ENCODE assay signal across 10 mouse cellular contexts in the genomic region with DNA sequence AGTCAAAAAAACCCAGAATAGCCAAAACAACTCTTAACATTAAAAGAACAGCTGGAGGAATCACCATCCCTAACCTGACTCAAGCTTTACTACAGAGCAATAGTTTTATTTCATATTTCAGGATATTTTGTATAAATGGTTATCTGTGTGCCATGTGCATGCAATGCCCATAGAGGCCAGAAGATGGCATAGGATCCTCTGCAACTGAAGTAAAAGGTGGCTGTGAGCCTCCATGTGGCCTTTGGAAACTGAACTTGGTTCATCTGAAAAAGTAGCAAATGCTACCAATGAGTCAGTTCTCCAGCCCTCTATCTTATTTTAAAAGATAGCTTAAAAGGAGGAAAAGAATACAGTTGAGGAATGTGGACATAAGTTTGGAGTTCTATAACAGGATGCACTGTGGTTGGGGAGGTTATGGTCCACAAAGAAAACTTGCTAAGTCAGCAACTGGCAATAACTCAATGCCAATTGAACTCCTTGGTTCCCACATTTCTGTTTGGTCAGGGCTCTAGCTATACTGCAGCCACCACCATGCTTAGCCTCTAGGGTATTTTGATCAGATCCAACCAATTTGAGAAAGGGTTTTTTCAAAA. TPM values are rescaled to one million over a fixed set of nuclear protein-coding genes. Genes with fewer than 3 reads are reported as not detected.
A peak's percentile ranks its signal among the peaks of the same experiment; 100 is the strongest.
DNase-seq lines count a peak whose midpoint lies in the region; TF ChIP-seq lines count a peak whose summit lies in the region.
"Had no signal": no experiment of that assay in that cellular context is flagged by ENCODE, and none has a peak within 500 bp of the region (broad histone marks: within the 10 kb centered on the region; RNA-seq: fewer than 3 reads in every experiment).

No protein-coding gene starts in this region.

- no peaks in the 10 kb centered on the region for H3K27me3 ChIP-seq in MEL (ENCODE audit: control insufficient read depth in 1 of 2, insufficient read depth in 2 of 2, low read length in 2 of 2)
- H3K27me3 ChIP-seq: liver, embryonic 13.5 days had no signal

- TF ChIP-seq RAD21 in MEL (IDR thresholded peaks at IDR 0.05; ENCODE audit: low read depth, low read length) = peak; percentile 50

- H3K4me3 ChIP-seq in MEL (ENCODE audit: control insufficient read depth in 1 of 2, insufficient read depth in 1 of 2, low read depth in 2 of 2, low read length in 2 of 2) = no peak overlapping the region
- H3K4me3 ChIP-seq: liver, embryonic 13.5 days had no signal

- peak; percentile 25 to 67 for DNase-seq in adrenal gland, adult (ENCODE audit: inconsistent age in 2 of 2, low spot score in 1 of 2)
- no peak for DNase-seq in adrenal gland, postnatal 4 days (ENCODE audit: low spot score in 2 of 2)
- DNase-seq in layer of hippocampus, postnatal 10 days (ENCODE audit: low spot score in 2 of 2) = peak; percentile 16 to 30
- DNase-seq in layer of hippocampus, adult 9-10 months (ENCODE audit: low spot score) = no peak
- DNase-seq in MEL (ENCODE audit: low read depth, low spot score) = peak; percentile 24
- peak; percentile 48 to 62 for DNase-seq in cerebellum, postnatal 14 days
- DNase-seq in kidney, postnatal 4 days = peak; percentile 53 to 57
- DNase-seq in thymus, postnatal 14 days = peak; percentile 29
- DNase-seq: liver, embryonic 13.5 days had no signal

- no peaks in the 10 kb centered on the region for H3K9me3 ChIP-seq in MEL (replicated peaks; ENCODE audit: insufficient read depth, low read length)
- H3K9me3 ChIP-seq: liver, embryonic 13.5 days had no signal

- no peak overlapping the region for H3K27ac ChIP-seq in MEL (ENCODE audit: control insufficient read depth, low read depth, low read length)
- H3K27ac ChIP-seq: liver, embryonic 13.5 days had no signal

- no peak for TF ChIP-seq POLR2A in MEL (IDR thresholded peaks at IDR 0.05; ENCODE audit: control insufficient read depth in 1 of 2, insufficient read depth in 1 of 2, low read depth in 1 of 2, low read length in 2 of 2, poor library complexity in 1 of 2)

- no peak for TF ChIP-seq EP300 in MEL (IDR thresholded peaks at IDR 0.05; ENCODE audit: low read depth in 1 of 2, low read length in 2 of 2)

- H3K79me2 ChIP-seq in MEL (ENCODE audit: control insufficient read depth, insufficient read depth, low read length, poor library complexity) = no peaks in the 10 kb centered on the region

- TF ChIP-seq CTCF in MEL (IDR thresholded peaks at IDR 0.05 in 2 of 3, conservative IDR thresholded peaks at IDR 0.05 in 1 of 3; ENCODE audit: control insufficient read depth in 1 of 3, insufficient read depth in 1 of 3, low read depth in 2 of 3, low read length in 3 of 3, poor library complexity in 1 of 3, severe bottlenecking in 1 of 3) = peak; percentile 20 to 57 (median 31); a peak in 4 of 6 replicates

- no peaks in the 10 kb centered on the region for H3K36me3 ChIP-seq in MEL (ENCODE audit: control insufficient read depth in 1 of 2, insufficient read depth in 2 of 2, low read length in 2 of 2)
- H3K36me3 ChIP-seq: liver, embryonic 13.5 days had no signal

- no peak overlapping the region for H3K9ac ChIP-seq in MEL (ENCODE audit: control insufficient read depth, low read depth, low read length, poor library complexity, severe bottlenecking)
- H3K9ac ChIP-seq: liver, embryonic 13.5 days had no signal

- H3K4me1 ChIP-seq in MEL (ENCODE audit: control insufficient read depth in 1 of 2, insufficient read depth in 2 of 2, low read length in 2 of 2) = no peaks in the 10 kb centered on the region
- H3K4me1 ChIP-seq: liver, embryonic 13.5 days had no signal

TF ChIP-seq in MEL, 35 proteins besides CTCF, POLR2A, EP300 and RAD21:
- TF ChIP-seq ZNF384 (IDR thresholded peaks at IDR 0.05; ENCODE audit: low read depth, low read length) = no peak
- peak; percentile 70 for TF ChIP-seq SMC3 (IDR thresholded peaks at IDR 0.05; ENCODE audit: low read depth, low read length)
- peak; percentile 31 for TF ChIP-seq ZC3H11A (IDR thresholded peaks at IDR 0.05; ENCODE audit: low read depth, low read length)
- TF ChIP-seq TCF12 (IDR thresholded peaks at IDR 0.05; ENCODE audit: low read depth, low read length) = no peak

RNA-seq across cellular contexts. Expression of a gene that starts 13.9 kb away (rescaled TPM):
- total RNA-seq in adrenal gland, postnatal 4 days (2021) = 1 to 10 TPM in 1 of 2 experiments, not detected in 1; 4.2 TPM
- under 1 TPM; 0.11 to 0.16 TPM for total RNA-seq in layer of hippocampus, postnatal 10 days (2021)
- not detected in 2 replicates for total RNA-seq in MEL (2012; rRNA removed)
- polyA plus RNA-seq in MEL (2012; ENCODE audit: insufficient read depth in 1 of 2, insufficient read length in 2 of 2, low read depth in 1 of 2, low replicate concordance in 2 of 2, missing spikeins in 1 of 2) = not detected
- polyA plus RNA-seq: small intestine, adult 2 months had no signal

Comparison
In these comparisons a context has a peak if more than half of its experiments do, and no peak if none do; other contexts are left out.
1. DNase-seq: peak in adrenal gland, adult (2 of 2), layer of hippocampus, postnatal 10 days (2 of 2), MEL (single experiment), cerebellum, postnatal 14 days (2 of 2), kidney, postnatal 4 days (2 of 2) and thymus, postnatal 14 days (single experiment); none in adrenal gland, postnatal 4 days (0 of 2) and layer of hippocampus, adult 9-10 months (single experiment).